Mouse (Mus musculus): ENCODE measurements around the gene Rpl7l1.
A peak's percentile ranks its signal among the peaks of the same experiment; 100 is the strongest.

Rpl7l1 gene

GRCm38 (mm10) chr17:46734055-46734454 is 48.4 kb downstream of the Rpl7l1 start:
- no peak for DNase-seq

GRCm38 (mm10) chr17:46728904-46729318 is 53.6 kb downstream of the Rpl7l1 start, which contains the start of gene Gnmt:
TSS of gene Gnmt (minus strand) at chr17:46729168.
- DNase-seq, result peak; percentile 51 to 73

GRCm38 (mm10) chr17:46728496-46728895 is 54.0 kb downstream of the Rpl7l1 start:
- no peak for DNase-seq

- peak; percentile 65 to 75 for DNase-seq
These were observed 54.5 kb downstream of the Rpl7l1 start for GRCm38 (mm10) chr17:46728021-46728420.

DNA sequence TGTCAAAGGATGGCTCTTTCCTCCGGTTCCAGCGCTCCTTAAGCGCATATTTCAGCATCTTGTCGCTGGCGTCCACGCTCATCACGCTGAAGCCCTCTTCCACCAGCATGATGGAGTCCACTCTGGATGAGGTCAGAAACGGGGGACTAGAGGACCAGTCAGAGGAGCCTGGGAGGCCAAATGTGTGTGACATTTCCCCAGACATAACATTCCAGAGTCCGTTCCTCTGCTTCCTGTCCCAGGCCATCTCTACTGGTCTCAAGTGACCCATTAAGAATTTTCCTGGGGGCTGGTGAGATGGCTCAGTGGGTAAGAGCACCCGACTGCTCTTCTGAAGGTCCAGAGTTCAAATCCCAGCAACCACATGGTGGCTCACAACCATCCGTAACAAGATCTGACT is 55.2 kb downstream of the Rpl7l1 start:
- no peak for DNase-seq

DNA sequence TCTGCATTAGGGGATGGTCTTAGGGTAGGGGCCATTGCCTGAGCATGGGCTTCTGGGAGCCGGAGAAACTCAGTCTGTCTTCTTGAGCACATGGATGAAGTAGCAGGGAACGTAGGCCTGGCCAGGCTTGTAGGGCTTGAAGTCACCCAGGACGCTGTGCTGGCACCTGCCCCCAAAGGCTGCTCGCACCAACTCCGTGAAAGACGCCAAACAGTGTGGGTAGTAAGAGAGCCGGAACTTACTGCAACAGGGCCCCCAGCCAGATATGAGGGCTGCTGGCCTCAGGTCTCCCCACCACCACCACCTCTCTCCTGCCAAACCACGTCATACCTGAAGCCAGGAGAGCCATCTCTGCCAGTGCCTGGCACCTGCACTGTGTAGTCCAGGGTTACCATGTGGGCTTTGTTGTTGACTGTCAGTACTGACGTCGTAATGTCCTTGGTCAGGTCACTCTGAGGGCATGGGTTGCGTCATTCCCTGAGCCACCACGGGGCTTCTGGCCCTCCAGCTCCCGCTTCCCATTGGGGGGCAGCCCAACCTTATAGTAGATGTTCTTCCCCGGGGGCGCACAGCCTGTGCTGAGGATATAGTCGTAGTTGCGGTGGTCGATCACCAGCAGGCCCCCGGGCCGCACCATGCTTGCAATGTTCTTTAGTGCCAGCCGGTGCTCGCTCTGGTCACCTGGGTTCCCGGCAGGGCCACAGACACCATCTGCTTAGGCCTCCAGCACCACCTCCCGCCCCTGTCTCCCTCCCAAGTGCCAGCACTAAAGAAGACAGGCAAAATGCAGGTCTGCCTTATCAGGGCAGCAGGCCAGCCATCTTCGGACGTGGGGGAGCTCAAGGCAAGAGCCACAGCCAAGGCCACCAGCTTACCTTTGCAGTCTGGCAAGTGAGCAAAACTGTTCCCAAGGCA is 56.5 kb downstream of the Rpl7l1 start:
- DNase-seq, result no peak

- DNase-seq, result peak; percentile 42 to 63
These were observed 57.2 kb downstream of the Rpl7l1 start for GRCm38 (mm10) chr17:46725273-46725672.

GRCm38 (mm10) chr17:46724477-46725084 is 57.9 kb downstream of the Rpl7l1 start:
- DNase-seq, result no peak

Data from kidney, postnatal 4 days (tissue).